Mouse (Mus musculus) lung, embryonic 14.5 days (tissue): ENCODE data around the gene Cacnb4. TPM values are rescaled to one million over a fixed set of nuclear protein-coding genes. Genes with fewer than 3 reads are reported as not detected.

Experiments used
- ATAC-seq: fragments of 200-750 bp; cut with Nextera tagmentation; 2 replicates; pipeline ENCODE4 v1.8.0; 2017; ENCODE audit warnings: mild to moderate bottlenecking, moderate TSS enrichment, moderate library complexity; ENCODE audit not compliant: insufficient read depth
- DNase-seq: peaks from one replicate; pipeline ENCODE4 v3.0.0-alpha.2; 2015
- H3K27ac ChIP-seq: fragments of 300-500 bp; sonication (generic); 2 replicates; pipeline ENCODE4 v1.5.1; 2014; ENCODE audit warnings: low read depth, mild to moderate bottlenecking, moderate library complexity
- H3K27me3 ChIP-seq: fragments of 300-500 bp; sonication (generic); 2 replicates; pipeline ENCODE4 v1.6.1; 2014; ENCODE audit warnings: low read length, control low read depth; ENCODE audit not compliant: insufficient read depth
- H3K36me3 ChIP-seq: fragments of 300-500 bp; sonication (generic); 2 replicates; pipeline ENCODE4 v1.6.1; 2014; ENCODE audit warnings: control low read depth; ENCODE audit not compliant: insufficient read depth
- H3K4me1 ChIP-seq: fragments of 300-500 bp; sonication (generic); 2 replicates; pipeline ENCODE4 v1.6.1; 2014; ENCODE audit warnings: antibody characterized with exemption, control low read depth; ENCODE audit not compliant: insufficient read depth
- H3K4me2 ChIP-seq: fragments of 300-500 bp; sonication (generic); 2 replicates; pipeline ENCODE4 v1.6.1; 2014; ENCODE audit warnings: mild to moderate bottlenecking
- H3K4me3 ChIP-seq: fragments of 300-500 bp; sonication (generic); 2 replicates; pipeline ENCODE4 v1.5.1; 2014; ENCODE audit warnings: low read depth, low read length
- H3K9ac ChIP-seq: fragments of 300-500 bp; sonication (generic); 2 replicates; pipeline ENCODE4 v1.6.1; 2014
- H3K9me3 ChIP-seq: fragments of 300-500 bp; sonication (generic); 2 replicates; pipeline ENCODE4 v1.6.1; 2016; ENCODE audit warnings: low read depth, low read length, control low read depth
- CTCF ChIP-seq: IDR thresholded peaks from 2 replicates; pipeline ENCODE4 v1.5.1; 2016; ENCODE audit warnings: antibody characterized with exemption, low read depth
- WGBS: fragments of 180-500 bp; shearing (Covaris S2); extraction: QIAGEN DNeasy Blood & Tissue Kit; methylation state at CpG from one replicate; pipeline ENCODE4 v1.1.7; 2014; 5-methylcytosine and 5-hydroxymethylcytosine counted together
- polyA plus RNA-seq: library from polyadenylated mRNA; unstranded; fragments of >200 nt; fragmentation: Nextera tagmentation; extraction: Ambion mirVana; gene quantifications from 2 replicates; pipeline ENCODE4 v1.2.1, GENCODE M21; 2014

Cacnb4 gene
- polyA plus RNA-seq, 1 experiment from 2014 or later, result 0.39 TPM

DNA sequence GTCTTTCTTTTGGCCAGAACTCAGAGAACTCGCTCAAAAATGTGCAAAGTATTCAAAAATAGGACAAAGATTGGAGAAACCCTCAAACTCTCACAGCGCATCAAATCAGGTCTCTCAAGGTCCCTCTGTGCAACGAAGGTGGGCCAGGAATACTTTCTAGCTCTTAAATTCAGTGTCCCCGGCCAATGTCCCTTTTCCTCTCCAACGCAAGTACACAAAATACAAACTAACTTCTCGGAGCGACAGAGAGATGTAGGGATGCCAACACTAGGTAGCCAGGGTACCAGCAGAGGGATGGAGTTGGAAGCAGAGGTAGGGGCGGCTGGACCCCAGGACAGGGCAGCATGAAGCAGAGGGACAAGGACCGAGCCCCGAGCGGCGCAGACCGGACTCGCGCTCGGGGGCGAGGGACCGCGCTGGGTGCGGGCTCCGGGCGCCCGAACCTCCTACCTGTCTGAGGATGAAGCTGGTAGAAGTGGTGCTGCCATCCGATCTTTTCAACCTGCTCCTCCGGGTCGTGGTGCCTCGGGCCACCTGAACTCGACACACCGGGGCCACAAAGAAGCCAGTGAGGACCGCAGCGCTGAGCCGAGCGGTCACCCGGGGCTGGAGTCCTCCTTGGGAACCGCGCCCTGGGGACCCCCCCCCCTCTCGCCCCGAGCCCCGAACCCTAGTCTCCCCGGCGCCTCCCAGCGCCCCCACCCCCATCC lies 1.2 kb downstream of the Cacnb4 start:
- DNase-seq (no peak), ATAC-seq (peak; percentile 55)
- H3K4me1 ChIP-seq, result no peaks in the 10 kb centered on the region
- peak overlapping the region; percentile 55 for H3K9ac ChIP-seq
- no peaks in the 10 kb centered on the region for H3K9me3 ChIP-seq
- H3K4me2 ChIP-seq, result peak overlapping the region; percentile 98
- H3K27ac ChIP-seq, result no peak overlapping the region
- TF ChIP-seq CTCF, result no peak
- H3K4me3 ChIP-seq, result peak overlapping the region; percentile 65
- H3K36me3 ChIP-seq, result no peaks in the 10 kb centered on the region
- H3K27me3 ChIP-seq, result peaks cover 19% of the 10 kb centered on the region
- 1% methylated on average over 41 of the region's 42 CpGs for WGBS

DNA sequence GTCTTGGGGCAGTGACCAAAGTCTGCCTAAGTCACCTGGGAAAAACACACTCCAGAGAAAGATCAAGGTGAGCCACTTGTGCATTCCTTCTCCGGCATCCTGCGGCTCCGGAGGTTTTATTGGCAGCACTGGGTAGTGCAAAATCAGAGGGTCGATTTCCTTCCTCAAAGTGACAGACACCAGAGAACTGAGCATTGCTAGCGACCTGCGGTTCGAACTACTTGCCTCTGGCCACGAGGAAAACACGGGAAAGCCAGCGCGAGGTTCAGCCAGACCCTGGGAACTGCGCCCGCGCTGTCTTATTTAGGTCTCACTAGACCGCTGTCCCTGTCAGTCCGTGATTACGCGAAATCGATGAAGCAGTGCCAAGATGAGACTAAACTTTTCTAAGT lies 1.7 kb downstream of the Cacnb4 start:
- no peak overlapping the region for H3K9ac ChIP-seq
- under 1% methylated on average over 19 of the region's 19 CpGs for WGBS

DNA sequence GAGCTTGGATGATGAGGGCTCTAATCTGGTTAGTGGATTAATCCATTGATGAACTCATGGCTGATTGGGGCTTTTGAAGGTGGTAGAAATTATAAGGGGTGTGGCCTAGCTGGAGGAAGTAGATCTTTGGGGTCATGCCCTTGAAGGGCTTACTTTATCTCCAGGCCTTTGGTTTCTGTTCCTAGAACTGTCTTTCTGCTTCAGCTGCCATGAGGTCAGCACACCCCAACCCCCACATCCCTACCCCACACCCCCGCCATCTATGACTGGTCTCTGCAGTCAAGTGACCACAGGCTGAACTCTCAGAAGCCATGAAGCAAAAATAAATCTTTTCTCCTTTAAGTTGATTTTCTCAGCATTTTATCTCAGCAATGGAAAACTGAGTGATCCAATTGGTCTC lies 3.5 kb downstream of the Cacnb4 start:
- Histone ChIP-seq H3K4me2 (no peak overlapping the region), H3K9ac (no peak overlapping the region), H3K27ac (no peak overlapping the region), H3K36me3 (no peaks in the 10 kb centered on the region), H3K4me1 (no peaks in the 10 kb centered on the region), H3K27me3 (peaks cover 19% of the 10 kb centered on the region), H3K4me3 (no peak overlapping the region), H3K9me3 (no peaks in the 10 kb centered on the region)
- TF ChIP-seq CTCF, result no peak
- DNase-seq (no peak), ATAC-seq (no peak)
- WGBS, result 82% methylated on average over 1 of the region's 1 CpGs

More for the DNA sequence above, 1.7 kb downstream of the Cacnb4 start:
- Histone ChIP-seq H3K4me3 (peak overlapping the region; percentile 65), H3K4me2 (peak overlapping the region; percentile 98), H3K9me3 (no peaks in the 10 kb centered on the region), H3K27ac (no peak overlapping the region), H3K4me1 (no peaks in the 10 kb centered on the region), H3K27me3 (peaks cover 19% of the 10 kb centered on the region), H3K36me3 (no peaks in the 10 kb centered on the region)
- ATAC-seq, result no peak
- TF ChIP-seq CTCF, result no peak
- DNase-seq, result peak; percentile 66

DNA sequence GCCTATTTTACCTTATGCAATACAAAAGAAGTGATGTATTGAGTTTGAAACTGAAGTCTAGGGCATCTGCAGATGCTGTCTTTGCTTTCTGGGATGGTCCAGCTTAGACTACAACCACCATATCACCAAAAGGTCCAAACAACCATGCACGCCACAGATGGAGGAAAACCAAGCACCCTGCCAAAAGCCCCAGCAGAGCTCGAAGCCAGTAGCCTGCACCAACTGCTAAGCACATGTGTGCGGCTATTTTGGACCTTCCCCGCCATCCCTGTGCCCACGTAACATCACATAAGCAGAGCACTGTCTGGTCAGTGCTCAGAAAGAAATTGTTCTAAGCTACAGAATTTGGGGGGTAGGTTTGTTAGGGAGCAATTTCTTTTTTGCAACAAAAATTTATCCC lies 5.9 kb downstream of the Cacnb4 start:
- 82% methylated on average over 5 of the region's 5 CpGs for WGBS
- no peak for TF ChIP-seq CTCF
- DNase-seq (no peak), ATAC-seq (no peak)
- Histone ChIP-seq H3K4me1 (no peaks in the 10 kb centered on the region), H3K27ac (no peak overlapping the region), H3K9ac (no peak overlapping the region), H3K4me3 (no peak overlapping the region), H3K9me3 (no peaks in the 10 kb centered on the region), H3K27me3 (peaks cover 17% of the 10 kb centered on the region), H3K36me3 (no peaks in the 10 kb centered on the region), H3K4me2 (no peak overlapping the region)

DNA sequence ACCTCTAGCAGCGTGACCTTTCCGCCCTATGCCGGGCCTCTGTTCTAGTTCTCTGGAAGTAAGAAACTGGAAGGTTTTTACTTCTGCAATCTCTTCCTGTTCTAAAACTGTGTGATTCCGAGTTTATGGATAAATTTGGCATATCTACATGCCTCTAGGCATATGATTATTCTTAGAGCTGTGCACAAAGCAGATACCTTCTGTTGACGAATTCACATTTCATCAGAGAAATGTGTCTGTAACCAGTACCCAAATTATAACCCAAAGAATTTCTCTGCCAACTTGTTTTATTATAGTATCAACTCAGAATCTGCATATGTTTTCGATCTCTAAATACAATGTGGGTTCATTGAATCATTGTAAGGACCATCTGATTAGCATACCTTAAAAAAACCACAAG lies 8.2 kb downstream of the Cacnb4 start:
- no peak for TF ChIP-seq CTCF
- Histone ChIP-seq H3K4me3 (no peak overlapping the region), H3K4me2 (no peak overlapping the region), H3K27ac (no peak overlapping the region), H3K4me1 (no peaks in the 10 kb centered on the region), H3K36me3 (no peaks in the 10 kb centered on the region), H3K9ac (no peak overlapping the region), H3K27me3 (no peaks in the 10 kb centered on the region), H3K9me3 (no peaks in the 10 kb centered on the region)
- 86% methylated on average over 6 of the region's 6 CpGs for WGBS
- no peak for DNase-seq
- ATAC-seq, result no peak

DNA sequence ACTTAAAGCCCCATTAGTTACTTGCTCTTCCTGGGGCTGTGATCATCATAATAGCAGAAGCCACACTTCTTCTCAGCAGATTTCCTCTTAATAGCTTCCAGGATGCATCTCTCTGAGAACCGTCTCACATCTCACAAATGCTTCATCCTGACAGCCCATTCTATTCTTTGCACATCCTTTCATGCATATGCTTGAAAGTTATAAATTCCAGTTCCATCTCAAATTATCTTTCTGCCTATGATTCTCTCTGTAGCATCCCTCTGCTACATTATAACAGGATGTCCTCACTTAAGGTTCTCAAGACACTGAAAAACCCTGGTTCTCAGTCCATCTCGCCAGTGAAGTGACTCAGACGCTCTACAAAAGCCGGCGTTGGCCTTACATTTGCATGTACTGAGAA lies 19.9 kb downstream of the Cacnb4 start:
- H3K4me1 ChIP-seq, result no peaks in the 10 kb centered on the region
- H3K9me3 ChIP-seq, result no peaks in the 10 kb centered on the region
- TF ChIP-seq CTCF, result no peak
- no peak overlapping the region for H3K4me2 ChIP-seq
- ATAC-seq (no peak), DNase-seq (no peak)
- H3K27ac ChIP-seq, result no peak overlapping the region
- WGBS, result 79% methylated on average over 5 of the region's 5 CpGs
- H3K36me3 ChIP-seq, result no peaks in the 10 kb centered on the region
- H3K9ac ChIP-seq, result no peak overlapping the region
- H3K4me3 ChIP-seq, result no peak overlapping the region
- H3K27me3 ChIP-seq, result no peaks in the 10 kb centered on the region

DNA sequence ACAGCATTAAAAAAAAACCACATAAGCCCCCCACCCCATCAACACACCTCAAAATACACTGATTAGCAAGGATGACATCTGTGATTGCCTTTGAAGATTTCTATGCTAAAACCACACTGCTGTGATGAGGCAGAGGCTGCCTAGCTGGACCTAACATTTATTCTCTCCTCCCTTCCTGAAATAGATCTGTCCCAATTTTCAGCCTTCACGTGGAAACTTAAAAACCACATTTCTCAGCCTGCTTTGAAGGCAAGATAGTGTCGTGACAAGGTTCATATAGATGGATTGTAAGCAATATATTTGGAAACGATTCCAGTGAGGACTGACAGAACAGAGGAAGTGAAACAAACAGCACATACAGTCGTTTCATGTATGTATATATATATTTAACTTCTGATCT lies 22.1 kb downstream of the Cacnb4 start:
- Histone ChIP-seq H3K4me1 (no peaks in the 10 kb centered on the region), H3K36me3 (no peaks in the 10 kb centered on the region), H3K9me3 (no peaks in the 10 kb centered on the region), H3K4me3 (no peak overlapping the region), H3K4me2 (no peak overlapping the region), H3K27ac (no peak overlapping the region), H3K9ac (no peak overlapping the region), H3K27me3 (no peaks in the 10 kb centered on the region)
- no peak for TF ChIP-seq CTCF
- ATAC-seq, result no peak
- 57% methylated on average over 4 of the region's 4 CpGs for WGBS
- DNase-seq, result no peak
